Mouse (Mus musculus) 3134 (cell line): ENCODE measurements around the gene Rpl29.
A peak's percentile ranks its signal among the peaks of the same experiment; 100 is the strongest.

Source experiments
- DNase-seq: peaks from one replicate; pipeline ENCODE4 v3.0.0-alpha.2; 2011; ENCODE audit warnings: low spot score; ENCODE audit not compliant: insufficient read length; ENCODE audit errors: extremely low read depth

Rpl29 gene

DNA sequence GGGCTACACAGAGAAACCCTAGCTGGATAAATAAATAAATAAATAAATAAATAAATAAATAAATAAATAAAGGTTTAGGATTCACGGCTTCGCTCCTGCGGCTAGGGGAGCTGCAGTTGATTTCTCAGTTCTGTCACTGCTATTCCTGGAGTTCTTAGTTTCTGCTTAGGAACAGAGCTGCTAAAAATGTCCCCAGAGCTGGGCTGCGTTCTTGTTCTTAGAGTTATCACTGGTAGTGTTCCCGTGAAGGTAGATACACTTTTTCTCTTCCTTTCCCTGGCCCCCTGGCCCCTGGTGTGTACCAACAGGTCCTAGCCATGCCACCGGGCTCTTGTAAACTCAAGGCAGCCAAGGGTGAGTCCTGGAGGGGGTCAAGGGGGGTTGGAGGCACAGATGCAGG, 12.4 kb upstream of the Rpl29 start:
- DNase-seq = no peak

GRCm38 (mm10) chr9:106417841-106418625, 11.2 kb upstream of the Rpl29 start:
- peak; percentile 79 for DNase-seq

DNA sequence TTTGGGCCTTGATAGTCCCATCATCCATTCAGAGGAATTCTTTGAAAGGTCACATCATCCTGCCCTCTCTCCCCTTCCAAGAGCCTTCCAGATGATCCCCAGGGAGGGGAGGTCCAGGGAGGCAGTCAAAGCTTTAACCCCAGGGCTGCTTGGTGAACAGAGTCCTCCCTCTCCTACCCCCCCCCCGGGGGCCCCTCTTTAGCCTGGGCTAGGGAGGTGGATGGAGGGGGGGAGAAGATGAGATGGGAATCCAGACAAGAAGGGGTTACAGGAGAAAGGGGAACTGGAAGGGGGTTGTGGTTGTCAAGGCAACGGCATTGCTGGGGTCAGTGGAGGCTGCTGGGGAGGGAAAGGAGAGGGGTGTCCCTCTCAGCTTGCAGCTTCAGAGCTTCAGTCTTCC, 8.6 kb upstream of the Rpl29 start:
- DNase-seq = no peak

DNA sequence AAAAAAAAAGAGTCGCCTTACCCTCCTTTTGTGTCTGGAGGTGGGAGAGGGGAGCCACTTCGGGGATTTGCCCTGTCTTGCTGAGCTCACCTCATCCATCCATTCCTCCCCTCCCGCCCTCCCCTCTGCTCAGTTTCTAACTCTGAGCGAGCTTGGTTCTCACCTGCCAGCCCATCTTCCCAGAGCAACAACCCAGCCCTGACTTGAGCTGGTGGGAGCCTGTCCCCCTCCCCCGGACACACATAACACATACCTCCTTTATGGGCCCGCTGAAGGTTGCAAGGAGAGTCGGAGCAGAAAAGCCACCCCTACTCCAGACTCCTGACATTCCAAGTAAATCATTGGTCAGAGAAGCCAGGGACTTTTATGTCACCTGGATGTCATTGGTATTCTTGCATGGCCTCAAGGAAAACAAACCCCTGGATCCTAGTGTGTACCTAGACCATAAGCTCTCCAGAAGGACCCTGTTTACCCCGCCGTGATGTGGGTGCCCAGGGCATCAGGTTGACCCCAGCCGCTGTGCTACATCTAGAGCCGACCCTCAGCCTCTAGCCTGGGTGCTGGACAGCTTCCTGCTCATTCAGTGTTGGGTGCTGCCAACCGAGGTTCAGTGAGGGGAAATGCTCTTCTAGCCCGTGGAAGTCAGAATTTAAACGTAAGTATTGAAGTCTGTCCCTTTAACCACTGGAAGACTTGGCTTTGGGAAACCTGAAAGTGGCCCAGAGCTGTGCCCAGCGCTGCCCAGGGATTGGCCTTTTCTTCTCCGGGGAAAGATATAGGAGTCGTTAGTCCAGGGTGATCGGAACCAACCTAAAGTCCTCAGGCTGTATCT, 8.0 kb upstream of the Rpl29 start:
- peak; percentile 48 for DNase-seq

DNA sequence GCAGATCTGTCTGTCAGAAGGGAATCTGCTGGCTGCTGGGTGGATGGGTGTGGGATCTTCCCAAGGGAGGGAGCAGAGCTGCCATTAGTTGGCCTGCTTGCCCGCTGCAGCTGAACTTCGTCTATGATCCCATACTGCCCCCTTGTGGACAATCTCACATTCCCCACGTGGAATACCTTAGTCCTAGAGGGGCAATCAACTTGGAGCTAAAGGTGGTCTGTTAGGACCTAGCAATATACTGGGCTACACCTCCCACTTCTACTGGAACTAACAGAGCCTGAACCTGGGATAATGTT, 7.4 kb upstream of the Rpl29 start:
- DNase-seq = peak; percentile 55

DNA sequence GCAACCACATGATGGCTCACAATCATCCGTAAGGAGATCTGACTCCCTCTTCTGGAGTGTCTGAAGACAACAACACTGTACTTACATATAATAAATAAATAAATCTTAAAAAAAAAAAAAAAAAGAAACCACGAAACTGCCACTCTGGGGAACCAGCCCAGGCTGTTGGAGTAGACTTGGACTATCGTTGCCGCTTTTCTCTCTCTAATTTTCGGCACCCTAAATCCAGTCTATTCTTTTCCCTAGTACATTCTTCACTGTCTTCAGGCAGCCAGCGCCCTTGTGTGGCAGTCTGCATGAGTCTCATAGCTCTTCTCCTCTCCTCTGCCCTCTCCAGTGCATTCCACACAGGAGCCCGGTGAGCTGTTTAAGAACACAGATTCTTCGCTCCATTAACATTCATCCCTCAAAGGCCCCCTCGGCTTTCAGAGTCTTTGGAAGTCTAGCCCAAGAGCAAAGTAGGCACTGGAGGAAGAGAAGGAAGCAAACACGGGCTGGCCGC, 484 bp upstream of the Rpl29 start:
- no peak for DNase-seq

- no peak for DNase-seq
Observed at GRCm38 (mm10) chr9:106430015-106430264, 686 bp downstream of the Rpl29 start.

- no peak for DNase-seq
Observed at GRCm38 (mm10) chr9:106433389-106433788, 4.1 kb downstream of the Rpl29 start.

- no peak for DNase-seq
Observed at GRCm38 (mm10) chr9:106436566-106436965, 7.3 kb downstream of the Rpl29 start.

DNA sequence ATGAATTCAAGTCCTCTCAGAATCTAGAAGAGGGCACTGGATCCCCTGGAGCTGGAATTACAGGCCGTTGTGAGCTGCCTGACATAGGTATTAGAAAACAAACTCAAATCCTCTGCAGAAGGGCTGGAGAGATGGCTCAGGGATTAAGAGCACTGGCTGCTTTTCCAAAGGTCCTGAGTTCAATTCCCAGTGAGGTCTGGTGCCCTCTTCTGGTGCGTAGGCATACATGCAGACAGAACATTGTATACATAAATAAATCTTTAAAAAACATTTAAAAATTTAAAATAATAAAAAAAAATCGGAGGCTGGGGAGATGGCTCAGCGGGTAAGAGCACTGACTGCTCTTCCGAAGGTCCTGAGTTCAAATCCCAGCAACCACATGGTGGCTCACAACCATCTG, 13.4 kb downstream of the Rpl29 start:
- DNase-seq = no peak

GRCm38 (mm10) chr9:106444836-106445235, 15.6 kb downstream of the Rpl29 start:
- DNase-seq = no peak

- DNase-seq = peak; percentile 96
Observed at GRCm38 (mm10) chr9:106447348-106447747, 18.1 kb downstream of the Rpl29 start, which contains the start of the genes Abhd14b and Abhd14a. Abhd14b (plus strand) TSS chr9:106447459. Abhd14a (minus strand) TSS chr9:106447678.

DNA sequence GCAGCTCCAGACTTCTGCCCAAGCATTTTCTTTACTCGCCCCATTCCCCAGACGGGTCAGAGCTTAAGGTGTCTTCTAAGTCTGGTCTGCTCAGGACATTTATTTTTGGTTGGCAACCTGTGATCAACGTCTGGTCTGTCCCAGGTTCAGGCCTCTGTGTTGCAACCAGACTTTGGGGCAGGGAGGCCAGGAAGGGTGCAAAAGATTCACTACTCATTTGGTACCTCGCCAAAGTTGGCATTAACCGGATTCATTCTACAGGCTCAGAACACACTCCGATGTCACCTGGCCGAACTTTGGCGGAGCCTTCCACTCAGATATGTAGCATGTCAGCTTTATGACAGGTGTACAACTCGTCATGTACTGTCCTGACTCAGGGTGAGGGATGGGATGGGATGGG, 18.7 kb downstream of the Rpl29 start:
- DNase-seq = no peak

- DNase-seq = peak; percentile 88
Observed at GRCm38 (mm10) chr9:106448498-106449031, 19.3 kb downstream of the Rpl29 start.

- no peak for DNase-seq
Observed at GRCm38 (mm10) chr9:106449947-106450346, 20.7 kb downstream of the Rpl29 start.

- DNase-seq = peak; percentile 44
Observed at GRCm38 (mm10) chr9:106450661-106451060, 21.4 kb downstream of the Rpl29 start.

DNA sequence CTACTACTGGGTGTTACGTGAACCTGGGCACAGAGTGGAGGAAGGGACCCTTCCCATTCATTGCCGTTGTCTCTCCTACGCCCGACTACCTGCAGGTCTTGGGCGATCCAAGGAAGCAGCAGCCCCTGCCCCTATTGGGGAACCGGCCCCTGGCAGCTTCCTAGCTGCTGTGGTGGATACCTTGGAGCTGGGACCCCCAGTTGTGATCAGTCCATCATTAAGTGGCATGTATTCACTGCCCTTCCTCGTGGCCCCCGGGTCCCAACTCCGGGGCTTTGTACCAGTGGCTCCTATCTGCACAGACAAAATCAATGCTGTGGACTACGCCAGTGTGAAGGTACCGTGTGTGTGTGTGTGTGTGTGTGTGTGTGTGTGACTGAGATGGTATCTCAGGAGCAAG, 22.0 kb downstream of the Rpl29 start:
- no peak for DNase-seq

DNA sequence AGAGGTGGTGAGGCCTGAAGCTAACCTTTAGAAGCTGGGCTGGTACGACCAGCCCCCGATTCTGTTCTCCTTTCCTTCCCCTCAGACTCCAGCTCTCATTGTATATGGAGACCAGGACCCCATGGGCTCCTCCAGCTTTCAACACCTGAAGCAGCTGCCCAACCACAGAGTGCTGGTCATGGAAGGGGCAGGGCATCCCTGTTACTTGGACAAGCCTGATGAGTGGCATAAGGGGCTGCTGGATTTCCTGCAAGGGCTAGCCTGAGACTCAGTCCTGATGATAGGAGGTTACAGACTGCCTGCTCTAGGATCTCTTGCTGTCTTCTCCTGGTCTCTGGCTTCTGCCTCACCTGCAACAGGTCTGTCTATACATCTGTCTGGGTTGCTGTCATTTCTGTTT, 22.6 kb downstream of the Rpl29 start:
- DNase-seq = no peak

GRCm38 (mm10) chr9:106452351-106452750, 23.1 kb downstream of the Rpl29 start:
- DNase-seq = no peak

DNA sequence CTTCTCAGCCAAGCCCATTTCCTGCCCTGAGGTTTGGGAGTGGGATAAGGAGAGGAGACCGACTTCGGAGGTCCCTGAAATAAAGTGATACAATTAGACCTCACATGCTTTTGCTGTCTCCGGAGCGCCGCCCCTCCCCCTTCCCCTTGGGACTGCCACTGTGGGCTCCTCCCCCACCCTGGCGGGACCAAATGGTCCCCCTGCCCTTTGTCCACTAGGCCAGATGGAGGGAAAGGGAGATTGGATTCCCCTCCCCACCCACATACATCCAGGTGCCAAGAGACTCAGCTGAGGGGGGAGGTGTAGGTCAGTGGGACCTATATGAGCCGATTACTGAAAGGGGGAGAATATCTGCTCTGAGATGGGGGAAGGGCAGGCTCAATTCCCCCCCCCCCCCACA, 23.6 kb downstream of the Rpl29 start:
- no peak for DNase-seq

DNA sequence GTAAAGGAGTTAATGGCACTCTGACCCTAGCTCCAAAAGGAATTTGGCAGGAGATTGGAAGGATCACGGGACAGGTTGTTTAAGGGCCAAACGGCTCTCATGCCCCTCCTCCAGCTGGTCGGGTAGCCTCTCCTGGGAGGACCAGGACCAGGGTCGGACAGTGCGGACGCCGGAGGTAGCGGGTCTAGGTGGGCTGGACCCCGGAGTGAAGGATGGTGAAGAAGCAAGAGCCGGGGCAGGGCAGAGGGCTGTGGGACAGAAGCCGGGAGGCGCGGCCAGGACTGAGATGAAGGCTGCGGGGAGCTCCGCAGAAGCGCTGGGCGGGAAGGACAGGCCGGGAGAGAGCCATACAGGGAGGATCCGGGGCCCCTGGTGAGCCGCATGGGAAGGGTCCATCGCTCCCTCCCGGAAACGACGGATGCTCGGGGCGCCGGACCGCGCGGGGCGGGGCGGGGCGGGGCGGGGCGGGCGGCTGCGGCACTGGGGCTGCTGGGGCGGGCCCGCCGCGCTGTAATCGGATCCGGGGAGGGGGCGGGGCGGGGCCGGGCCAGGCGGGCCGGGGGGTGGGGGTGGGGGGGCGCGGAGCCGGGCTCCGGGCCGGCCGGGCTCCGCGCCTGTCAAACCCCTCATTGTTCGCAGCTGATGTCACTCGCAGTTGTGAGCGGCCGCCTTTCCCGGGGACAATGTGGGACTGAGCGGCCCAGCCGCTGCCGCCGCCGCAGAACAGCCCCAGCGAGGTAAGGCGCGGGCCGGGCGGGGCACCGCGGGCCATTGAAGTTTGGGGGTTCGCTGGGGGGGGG, 24.2 kb downstream of the Rpl29 start, which contains the start of gene Pcbp4:
TSS of gene Pcbp4 (plus strand) at position 21 of the 800 bp plus-strand sequence.
- peak; percentile 74 for DNase-seq
